Mouse (Mus musculus) embryonic facial prominence, embryonic 11.5 days (tissue): ENCODE measurements at regions not wholly inside any gene's neighbourhood (a gene's known extent, or its start where the extent isn't known, plus 50 kb on each side); places are given as distances from the start of the nearest gene placed in this dataset.

Experiments used
- ATAC-seq: fragments of 200-750 bp; cut with Nextera tagmentation; replicated peaks from 2 replicates; pipeline ENCODE4 v1.8.0; 2017; ENCODE audit warnings: low read depth; ENCODE audit not compliant: insufficient number of reproducible peaks, low FRiP score, low TSS enrichment
- DNase-seq: peaks from one replicate; pipeline ENCODE4 v3.0.0-alpha.2; 2015; ENCODE audit warnings: low spot score
- H3K27ac ChIP-seq: fragments of 300-500 bp; sonication (generic); replicated peaks from 2 replicates; pipeline ENCODE4 v1.5.1; 2014; ENCODE audit warnings: mild to moderate bottlenecking, low read depth, low read length, control low read depth
- H3K27me3 ChIP-seq: fragments of 300-500 bp; sonication (generic); 2 replicates; pipeline ENCODE4 v1.6.1; 2014; ENCODE audit warnings: mild to moderate bottlenecking, low read length, moderate library complexity, mixed read lengths; ENCODE audit not compliant: control insufficient read depth, insufficient read depth
- H3K36me3 ChIP-seq: fragments of 300-500 bp; sonication (generic); replicated peaks from 2 replicates; pipeline ENCODE4 v1.6.1; 2014; ENCODE audit warnings: low read depth, mild to moderate bottlenecking, low read length, moderate library complexity, mixed read lengths; ENCODE audit not compliant: control insufficient read depth, insufficient read depth
- H3K4me1 ChIP-seq: fragments of 300-500 bp; sonication (generic); 2 replicates; pipeline ENCODE4 v1.6.1; 2014; ENCODE audit warnings: low read length, mixed read lengths; ENCODE audit not compliant: control insufficient read depth, insufficient read depth
- H3K4me2 ChIP-seq: fragments of 300-500 bp; sonication (generic); 2 replicates; pipeline ENCODE4 v1.6.1; 2014; ENCODE audit warnings: low read depth, mild to moderate bottlenecking, control low read depth, low read length, moderate library complexity
- H3K4me3 ChIP-seq: fragments of 300-500 bp; sonication (generic); 2 replicates; pipeline ENCODE4 v1.5.1; 2014; ENCODE audit warnings: low read depth, low read length, control low read depth
- H3K9ac ChIP-seq: fragments of 300-500 bp; sonication (generic); replicated peaks from 2 replicates; pipeline ENCODE4 v1.6.1; 2014; ENCODE audit warnings: mild to moderate bottlenecking, control low read depth, low read length
- H3K9me3 ChIP-seq: fragments of 300-500 bp; sonication (generic); replicated peaks from 2 replicates; pipeline ENCODE4 v1.6.1; 2016; ENCODE audit warnings: mild to moderate bottlenecking, low read length, inconsistent platforms, mixed read lengths; ENCODE audit not compliant: control insufficient read depth
- WGBS: fragments of 180-500 bp; shearing (Covaris S2); extraction: QIAGEN DNeasy Blood & Tissue Kit; methylation state at CpG from one replicate; pipeline ENCODE4 v1.1.7; 2014; 5-methylcytosine and 5-hydroxymethylcytosine counted together

DNA sequence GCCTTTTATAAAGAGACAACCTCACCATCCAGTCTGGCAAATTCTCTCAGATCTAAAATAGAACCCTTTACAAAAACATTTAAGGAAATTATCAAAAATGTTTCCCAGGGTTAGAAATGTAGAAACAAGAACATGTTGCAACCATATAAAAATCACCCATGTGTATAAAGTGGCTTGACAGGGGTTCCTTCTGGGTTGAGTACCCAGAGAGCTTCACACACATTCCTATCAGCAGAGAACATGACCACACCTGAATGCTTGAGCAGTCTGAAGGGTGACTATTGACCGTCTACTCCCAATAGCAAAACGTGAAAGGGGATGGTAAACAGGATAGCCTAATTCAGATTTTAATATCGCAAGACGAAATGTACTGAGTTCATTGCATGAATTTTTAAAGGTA lies 57.8 kb upstream of the Zfand5 start:
- ATAC-seq = no peak
- Histone ChIP-seq H3K4me3 (no peak overlapping the region), H3K9ac (no peak overlapping the region), H3K4me1 (no peaks in the 10 kb centered on the region), H3K9me3 (no peaks in the 10 kb centered on the region), H3K27me3 (no peaks in the 10 kb centered on the region), H3K27ac (no peak overlapping the region), H3K4me2 (no peak overlapping the region), H3K36me3 (no peaks in the 10 kb centered on the region)
- WGBS = 89% methylated on average over 4 of the region's 4 CpGs
- DNase-seq = no peak

DNA sequence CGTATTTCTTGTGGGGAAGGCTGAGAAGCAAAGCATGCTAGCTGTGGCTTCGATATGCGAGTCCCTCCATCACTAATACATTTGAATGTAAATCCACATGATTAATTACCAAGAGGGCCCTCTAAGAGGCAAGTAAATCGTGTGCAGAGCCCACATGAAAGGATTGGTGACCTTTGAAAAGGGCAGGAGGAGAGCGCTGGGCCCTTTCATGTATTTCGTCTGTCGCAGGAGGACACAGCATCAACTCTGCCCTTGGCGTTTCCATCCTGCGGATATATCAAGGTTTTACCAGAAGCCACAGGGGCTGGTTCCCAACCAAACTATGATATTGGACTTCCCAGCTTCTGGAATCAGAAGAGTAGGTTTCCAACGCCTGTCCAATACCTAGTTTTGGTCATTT lies 78.6 kb upstream of the Zfand5 start:
- WGBS = 80% methylated on average over 10 of the region's 10 CpGs
- Histone ChIP-seq H3K4me1 (no peaks in the 10 kb centered on the region), H3K4me2 (no peak overlapping the region), H3K27ac (no peak overlapping the region), H3K4me3 (no peak overlapping the region), H3K9me3 (no peaks in the 10 kb centered on the region), H3K9ac (no peak overlapping the region), H3K36me3 (no peaks in the 10 kb centered on the region), H3K27me3 (no peaks in the 10 kb centered on the region)
- ATAC-seq (no peak), DNase-seq (no peak)

DNA sequence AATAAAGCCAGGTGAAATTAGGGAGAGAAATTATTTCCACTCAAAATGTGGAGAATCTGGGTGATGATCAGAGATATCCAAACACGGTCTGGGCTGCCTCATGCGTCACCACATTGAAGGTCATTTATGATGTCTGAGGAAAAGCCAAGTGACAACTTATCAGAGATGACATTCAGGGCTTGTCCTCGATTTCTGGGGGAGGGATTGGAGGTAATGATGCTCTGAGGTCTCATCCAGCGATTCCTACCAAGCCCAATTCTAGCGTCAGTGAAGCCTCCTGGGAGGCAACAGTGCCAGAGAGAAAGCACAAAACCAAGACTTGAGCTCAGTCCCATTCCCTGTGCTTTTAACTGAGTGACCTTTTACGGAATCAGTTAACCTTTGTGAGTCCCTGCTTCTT lies 79.5 kb upstream of the Zfand5 start:
- H3K4me1 ChIP-seq = no peaks in the 10 kb centered on the region
- no peak overlapping the region for H3K4me2 ChIP-seq
- H3K9ac ChIP-seq = no peak overlapping the region
- DNase-seq (no peak), ATAC-seq (no peak)
- H3K36me3 ChIP-seq = no peaks in the 10 kb centered on the region
- no peaks in the 10 kb centered on the region for H3K9me3 ChIP-seq
- WGBS = 76% methylated on average over 6 of the region's 6 CpGs
- H3K4me3 ChIP-seq = no peak overlapping the region
- no peak overlapping the region for H3K27ac ChIP-seq
- no peaks in the 10 kb centered on the region for H3K27me3 ChIP-seq

DNA sequence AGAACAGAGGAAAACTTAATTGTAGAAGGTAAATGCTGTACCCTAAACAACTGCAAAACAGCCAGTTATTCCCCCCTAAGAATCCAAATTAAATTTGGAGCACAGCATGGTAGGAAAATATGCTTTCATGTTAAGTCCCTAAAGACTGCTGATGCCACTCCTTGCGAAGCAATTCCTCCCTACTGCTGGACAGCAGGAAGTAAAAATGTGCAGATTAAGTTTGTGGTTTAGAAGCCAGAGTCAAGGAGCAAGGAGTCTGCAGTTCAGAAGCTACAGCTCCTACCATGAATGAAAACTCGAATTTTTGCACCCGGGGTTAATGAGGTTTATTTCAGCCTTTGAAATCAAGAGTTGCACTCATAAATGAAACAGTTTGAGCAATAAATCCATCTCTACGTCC lies 82.9 kb upstream of the Zfand5 start:
- no peak for DNase-seq
- no peaks in the 10 kb centered on the region for H3K4me1 ChIP-seq
- H3K36me3 ChIP-seq = no peaks in the 10 kb centered on the region
- no peak overlapping the region for H3K9ac ChIP-seq
- H3K27me3 ChIP-seq = no peaks in the 10 kb centered on the region
- H3K4me3 ChIP-seq = no peak overlapping the region
- no peaks in the 10 kb centered on the region for H3K9me3 ChIP-seq
- WGBS = 78% methylated on average over 4 of the region's 4 CpGs
- no peak overlapping the region for H3K27ac ChIP-seq
- H3K4me2 ChIP-seq = no peak overlapping the region
- no peak for ATAC-seq

DNA sequence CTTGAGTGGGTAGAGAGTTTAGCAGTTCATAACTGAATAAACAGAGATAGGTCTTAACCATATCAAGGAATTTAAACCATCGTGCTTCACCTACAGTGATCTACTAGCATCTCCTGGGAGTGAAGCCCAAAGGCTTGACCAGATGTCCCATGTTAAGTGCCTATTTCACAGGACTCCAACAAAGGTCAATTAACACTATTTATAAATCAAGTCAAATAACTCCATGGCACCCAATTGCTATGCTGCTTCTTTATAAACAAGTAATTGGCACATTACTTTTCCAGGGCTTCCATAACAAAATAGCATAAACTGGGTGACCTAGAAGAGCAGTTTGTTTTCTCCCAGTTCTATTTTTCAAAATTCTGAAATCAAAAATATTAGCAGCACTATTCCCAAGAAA lies 85.4 kb upstream of the Zfand5 start:
- H3K4me3 ChIP-seq = no peak overlapping the region
- DNase-seq (no peak), ATAC-seq (no peak)
- H3K36me3 ChIP-seq = no peaks in the 10 kb centered on the region
- H3K9ac ChIP-seq = no peak overlapping the region
- H3K4me1 ChIP-seq = no peaks in the 10 kb centered on the region
- no peak overlapping the region for H3K4me2 ChIP-seq
- H3K9me3 ChIP-seq = no peaks in the 10 kb centered on the region
- H3K27ac ChIP-seq = no peak overlapping the region
- WGBS = 93% methylated on average over 1 of the region's 1 CpGs
- no peaks in the 10 kb centered on the region for H3K27me3 ChIP-seq

DNA sequence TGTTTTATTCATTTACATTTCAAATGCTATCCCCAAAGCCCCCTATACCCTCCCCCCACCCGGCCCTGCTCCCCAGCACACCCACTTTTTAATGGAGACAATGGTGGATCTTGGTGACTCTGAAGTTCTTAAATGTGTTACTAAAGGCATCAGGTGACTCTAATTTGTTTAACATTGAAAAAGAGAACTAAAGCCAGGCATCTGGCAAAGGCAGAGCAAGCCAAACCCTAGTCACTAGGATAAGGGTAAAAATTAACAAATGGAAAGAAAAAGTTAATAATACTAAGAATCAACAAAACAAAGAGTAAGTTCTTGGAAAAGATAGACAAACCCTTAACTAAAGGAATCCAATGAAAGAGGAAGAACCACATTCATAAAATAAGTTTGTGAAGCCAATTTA lies 86.1 kb upstream of the Zfand5 start:
- H3K9ac ChIP-seq = no peak overlapping the region
- H3K27me3 ChIP-seq = no peaks in the 10 kb centered on the region
- H3K4me3 ChIP-seq = no peak overlapping the region
- no peak overlapping the region for H3K4me2 ChIP-seq
- no peak for ATAC-seq
- H3K4me1 ChIP-seq = no peaks in the 10 kb centered on the region
- no peak for DNase-seq
- 87% methylated on average over 1 of the region's 1 CpGs for WGBS
- no peak overlapping the region for H3K27ac ChIP-seq
- no peaks in the 10 kb centered on the region for H3K36me3 ChIP-seq
- no peaks in the 10 kb centered on the region for H3K9me3 ChIP-seq

DNA sequence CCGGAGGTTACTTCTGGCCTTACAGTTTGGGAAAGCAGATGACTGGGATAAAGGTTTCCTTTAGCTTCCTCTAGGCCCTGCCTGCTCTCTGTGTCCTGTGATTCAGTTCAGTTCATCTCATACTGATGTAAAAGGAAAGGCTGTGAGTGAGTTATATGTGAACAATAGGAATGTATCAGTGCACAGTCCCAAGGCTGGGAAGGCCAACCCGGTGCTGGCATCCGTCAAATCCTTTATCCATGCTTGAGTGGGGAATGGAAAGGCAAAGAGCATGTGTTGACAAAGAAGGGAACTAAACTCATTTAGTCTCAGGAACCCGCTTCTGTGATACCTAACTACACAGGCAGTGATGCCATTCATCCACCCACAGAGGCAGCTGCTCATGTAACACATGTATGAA lies 89.0 kb upstream of the Zfand5 start:
- Histone ChIP-seq H3K4me1 (no peaks in the 10 kb centered on the region), H3K9ac (no peak overlapping the region), H3K4me3 (no peak overlapping the region), H3K4me2 (no peak overlapping the region), H3K27ac (no peak overlapping the region), H3K9me3 (no peaks in the 10 kb centered on the region), H3K36me3 (no peaks in the 10 kb centered on the region), H3K27me3 (no peaks in the 10 kb centered on the region)
- WGBS = 83% methylated on average over 4 of the region's 4 CpGs
- ATAC-seq = no peak
- DNase-seq = no peak

DNA sequence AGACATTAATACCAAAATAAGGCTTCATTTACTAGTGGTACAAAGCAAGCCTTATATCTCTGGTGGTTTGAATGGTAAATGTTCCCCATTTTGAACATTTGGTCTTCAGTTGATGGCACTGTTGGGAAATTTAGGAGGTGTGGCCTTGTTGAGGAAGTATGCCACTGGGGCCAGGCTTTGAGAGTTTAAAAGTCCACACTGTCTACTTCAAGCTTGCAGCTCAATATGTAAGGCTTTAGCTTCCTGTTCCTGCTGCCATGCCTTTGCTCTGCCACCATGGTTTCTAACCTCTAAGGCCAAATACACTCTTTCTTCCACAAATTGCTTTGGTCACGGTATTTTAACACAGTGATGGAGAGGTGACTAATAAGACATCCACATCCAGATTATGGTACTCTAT lies 92.2 kb upstream of the Zfand5 start:
- no peaks in the 10 kb centered on the region for H3K9me3 ChIP-seq
- no peaks in the 10 kb centered on the region for H3K27me3 ChIP-seq
- no peak overlapping the region for H3K4me2 ChIP-seq
- no peak overlapping the region for H3K27ac ChIP-seq
- H3K36me3 ChIP-seq = no peaks in the 10 kb centered on the region
- WGBS = 81% methylated on average over 1 of the region's 1 CpGs
- H3K9ac ChIP-seq = no peak overlapping the region
- DNase-seq (no peak), ATAC-seq (no peak)
- H3K4me3 ChIP-seq = no peak overlapping the region
- no peaks in the 10 kb centered on the region for H3K4me1 ChIP-seq

DNA sequence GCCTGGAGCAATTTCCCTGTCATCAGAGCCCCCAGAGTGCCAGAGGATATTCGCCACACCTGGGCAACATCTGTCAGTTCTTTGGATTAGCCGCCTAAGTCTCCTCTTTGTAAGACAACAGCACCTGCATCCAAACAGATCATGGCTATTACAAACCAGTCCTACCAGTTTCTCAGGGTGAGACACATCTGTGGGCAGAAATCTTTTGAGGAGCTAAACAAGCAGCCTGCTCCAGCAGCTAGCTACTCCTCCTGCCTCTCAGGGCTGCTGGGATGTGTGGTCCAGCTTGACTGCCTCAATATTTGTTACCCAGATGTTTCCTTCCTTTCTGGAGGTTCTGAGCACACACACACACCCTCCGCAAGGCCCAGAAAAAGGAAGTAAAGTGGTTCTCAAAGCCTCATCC lies 96.6 kb upstream of the Zfand5 start:
- Histone ChIP-seq H3K4me2 (no peak overlapping the region), H3K9me3 (no peaks in the 10 kb centered on the region), H3K9ac (no peak overlapping the region), H3K27me3 (no peaks in the 10 kb centered on the region), H3K4me3 (no peak overlapping the region), H3K36me3 (no peaks in the 10 kb centered on the region), H3K27ac (no peak overlapping the region), H3K4me1 (no peaks in the 10 kb centered on the region)
- DNase-seq (peak; percentile 49), ATAC-seq (peak; percentile 52; the same call in 1 of the 2 replicates)
- WGBS = 59% methylated on average over 3 of the region's 3 CpGs
